Mouse (Mus musculus) embryo, embryonic 11.5 days (tissue): ENCODE results near the gene Far1.

ENCODE experiments used
- DNase-seq: peaks from one replicate; pipeline ENCODE4 v3.0.0-alpha.2; 2012; ENCODE audit warnings: low read depth, low spot score

Gene Far1

GRCm38 (mm10) chr7:113513286-113513962 is at the start of gene Far1:
Far1 (plus strand) TSS chr7:113513834.
- DNase-seq, result peak; percentile 97

- no peak for DNase-seq
Observed at GRCm38 (mm10) chr7:113468345-113468744, 45.3 kb upstream of the Far1 start.

GRCm38 (mm10) chr7:113470671-113471070 is 43.0 kb upstream of the Far1 start:
- DNase-seq, result no peak

- no peak for DNase-seq
Observed at GRCm38 (mm10) chr7:113471653-113472052, 42.0 kb upstream of the Far1 start.

GRCm38 (mm10) chr7:113495792-113496191 is 17.8 kb upstream of the Far1 start:
- DNase-seq, result no peak

GRCm38 (mm10) chr7:113498413-113498812 is 15.2 kb upstream of the Far1 start:
- DNase-seq, result no peak

- no peak for DNase-seq
Observed at GRCm38 (mm10) chr7:113499821-113500220, 13.8 kb upstream of the Far1 start.

- DNase-seq, result no peak
Observed at GRCm38 (mm10) chr7:113502453-113502852, 11.2 kb upstream of the Far1 start.

- no peak for DNase-seq
Observed at GRCm38 (mm10) chr7:113505047-113505446, 8.6 kb upstream of the Far1 start.

- DNase-seq, result no peak
Observed at GRCm38 (mm10) chr7:113505516-113506045, 8.1 kb upstream of the Far1 start.

- no peak for DNase-seq
Observed at GRCm38 (mm10) chr7:113507846-113508245, 5.8 kb upstream of the Far1 start.

GRCm38 (mm10) chr7:113511396-113511795 is 2.2 kb upstream of the Far1 start:
- no peak for DNase-seq

GRCm38 (mm10) chr7:113512527-113513285 is 928 bp upstream of the Far1 start:
- DNase-seq, result no peak

GRCm38 (mm10) chr7:113513963-113514649 is 472 bp downstream of the Far1 start:
- DNase-seq, result peak; percentile 14

GRCm38 (mm10) chr7:113515831-113516230 is 2.2 kb downstream of the Far1 start:
- no peak for DNase-seq

- no peak for DNase-seq
Observed at GRCm38 (mm10) chr7:113518419-113518818, 4.8 kb downstream of the Far1 start.

- DNase-seq, result no peak
Observed at GRCm38 (mm10) chr7:113518961-113519360, 5.3 kb downstream of the Far1 start.

- DNase-seq, result no peak
Observed at GRCm38 (mm10) chr7:113543158-113543557, 29.5 kb downstream of the Far1 start.

- DNase-seq, result no peak
Observed at GRCm38 (mm10) chr7:113551742-113552463, 38.3 kb downstream of the Far1 start.

- no peak for DNase-seq
Observed at GRCm38 (mm10) chr7:113552508-113552907, 38.9 kb downstream of the Far1 start.

- no peak for DNase-seq
Observed at GRCm38 (mm10) chr7:113556138-113556537, 42.5 kb downstream of the Far1 start.

GRCm38 (mm10) chr7:113566892-113567291 is 53.3 kb downstream of the Far1 start:
- no peak for DNase-seq
